Mouse (Mus musculus): Measurements from ENCODE around the gene Itprip. TPM values are rescaled to one million over a fixed set of nuclear protein-coding genes. Genes with fewer than 3 reads are reported as not detected.
A peak's percentile ranks its signal among the peaks of the same experiment; 100 is the strongest.

Itprip gene
- total and polyA plus RNA-seq, 3 experiments = 8.5 to 11.7 (median 8.6) TPM

DNA sequence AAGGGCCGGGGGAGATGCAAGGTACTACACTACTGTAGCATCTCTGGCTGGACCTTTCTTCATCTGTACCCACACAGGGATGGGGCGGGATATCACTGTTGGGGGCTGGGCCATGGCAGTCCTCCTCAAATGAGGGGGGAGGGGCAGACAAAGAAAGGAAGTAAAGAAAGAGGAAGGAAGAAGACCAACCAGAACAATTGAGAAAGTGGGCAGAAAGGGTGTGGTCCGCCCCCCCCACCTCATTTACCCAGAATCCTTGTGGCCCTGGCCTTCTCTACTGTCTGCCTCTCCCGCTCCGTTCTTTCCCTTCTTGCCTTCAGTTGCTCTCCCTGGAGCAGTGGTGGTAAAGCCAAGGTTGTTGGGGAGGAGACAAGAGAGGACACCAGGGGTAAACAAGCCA lies 13.5 kb downstream of the Itprip start:
- no peak for DNase-seq
- intact Hi-C loops (cut with DNase I) = no loop called here
- Histone ChIP-seq H3K4me1 (ENCODE audit: control insufficient read depth, insufficient read depth, low read length) (peaks cover 26% of the 10 kb centered on the region), H3K79me2 (replicated peaks; ENCODE audit: control insufficient read depth, insufficient read depth, low read length) (no peaks in the 10 kb centered on the region), H3K9ac (ENCODE audit: low read depth, low read length) (no peak overlapping the region), H3K4me3 (no peak overlapping the region), H3K27ac (no peak overlapping the region), H3K27me3 (ENCODE audit: control insufficient read depth, insufficient read depth, low read length) (no peaks in the 10 kb centered on the region), H3K36me3 (ENCODE audit: control insufficient read depth, insufficient read depth, low read length) (no peaks in the 10 kb centered on the region)
- WGBS = 81% methylated on average over 5 of the region's 5 CpGs
- no peak for TF ChIP-seq CTCF (IDR thresholded peaks at IDR 0.05)
- TF ChIP-seq EP300 (IDR thresholded peaks at IDR 0.05; ENCODE audit: insufficient read depth, low read depth, low read length) = no peak
- no peak for TF ChIP-seq POLR2A (IDR thresholded peaks at IDR 0.05; ENCODE audit: insufficient read depth, low read depth, low read length)

DNA sequence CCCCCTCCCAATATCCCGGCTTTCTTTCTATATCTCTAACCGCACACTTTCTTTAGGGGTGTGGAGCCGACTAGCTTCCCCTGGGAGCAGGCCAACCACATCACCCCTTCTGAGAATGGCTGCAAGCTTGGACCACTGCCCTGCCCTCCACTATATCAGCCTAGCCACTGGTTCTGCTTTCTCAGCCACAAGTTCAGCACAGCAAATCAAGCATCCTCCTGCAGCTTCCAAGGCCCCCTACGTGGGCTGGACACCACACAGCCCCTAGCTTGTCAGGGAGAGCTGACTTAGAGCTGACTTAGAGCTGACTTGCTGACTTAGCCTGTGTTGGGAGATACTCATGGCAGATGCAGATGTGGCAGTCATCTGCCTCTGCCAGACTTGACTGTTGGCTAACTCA lies 14.0 kb downstream of the Itprip start:
- no peak overlapping the region for H3K9ac ChIP-seq (ENCODE audit: low read depth, low read length)
- no peaks in the 10 kb centered on the region for H3K79me2 ChIP-seq (replicated peaks; ENCODE audit: control insufficient read depth, insufficient read depth, low read length)
- no peaks in the 10 kb centered on the region for H3K36me3 ChIP-seq (ENCODE audit: control insufficient read depth, insufficient read depth, low read length)
- no peak for DNase-seq
- no peak overlapping the region for H3K27ac ChIP-seq
- no peak overlapping the region for H3K4me3 ChIP-seq
- no peak for TF ChIP-seq CTCF (IDR thresholded peaks at IDR 0.05)
- H3K27me3 ChIP-seq (ENCODE audit: control insufficient read depth, insufficient read depth, low read length) = no peaks in the 10 kb centered on the region
- WGBS = 84% methylated on average over 4 of the region's 4 CpGs
- H3K4me1 ChIP-seq (ENCODE audit: control insufficient read depth, insufficient read depth, low read length) = peaks cover 24% of the 10 kb centered on the region
- intact Hi-C loops (cut with DNase I) = no loop called here

DNA sequence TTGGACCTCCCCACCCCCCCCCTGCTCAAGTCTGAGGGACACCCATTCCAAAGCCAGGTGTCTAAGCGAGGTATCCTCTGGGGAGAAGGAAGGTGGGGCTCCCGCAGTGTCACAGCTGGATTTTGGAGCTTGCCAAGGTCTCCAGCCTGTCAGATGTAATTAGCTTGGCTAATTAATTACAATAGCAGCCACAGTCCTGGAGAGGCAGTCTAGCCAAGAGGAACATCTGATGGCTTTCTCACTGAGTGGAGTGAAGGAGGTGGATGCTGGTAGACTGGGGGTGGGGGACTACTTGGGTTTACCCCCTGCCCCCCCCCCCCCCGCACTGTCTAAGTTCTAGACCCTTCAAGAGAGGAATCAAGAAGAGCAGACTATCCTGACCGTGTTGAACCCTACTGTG lies 15.4 kb downstream of the Itprip start:
- intact Hi-C loops (cut with DNase I) = no loop called here
- Histone ChIP-seq H3K79me2 (replicated peaks; ENCODE audit: control insufficient read depth, insufficient read depth, low read length) (no peaks in the 10 kb centered on the region), H3K4me3 (no peak overlapping the region), H3K27me3 (ENCODE audit: control insufficient read depth, insufficient read depth, low read length) (no peaks in the 10 kb centered on the region), H3K9ac (ENCODE audit: low read depth, low read length) (no peak overlapping the region), H3K4me1 (ENCODE audit: control insufficient read depth, insufficient read depth, low read length) (peaks cover 20% of the 10 kb centered on the region), H3K27ac (no peak overlapping the region), H3K36me3 (ENCODE audit: control insufficient read depth, insufficient read depth, low read length) (no peaks in the 10 kb centered on the region)
- TF ChIP-seq CTCF (IDR thresholded peaks at IDR 0.05) = no peak
- TF ChIP-seq POLR2A (IDR thresholded peaks at IDR 0.05; ENCODE audit: insufficient read depth, low read depth, low read length) = no peak
- TF ChIP-seq EP300 (IDR thresholded peaks at IDR 0.05; ENCODE audit: insufficient read depth, low read depth, low read length) = no peak
- WGBS = 70% methylated on average over 4 of the region's 4 CpGs
- DNase-seq = no peak

- H3K79me2 ChIP-seq (replicated peaks; ENCODE audit: control insufficient read depth, insufficient read depth, low read length) = no peaks in the 10 kb centered on the region
- H3K4me3 ChIP-seq = no peak overlapping the region
- no peak for TF ChIP-seq EP300 (IDR thresholded peaks at IDR 0.05; ENCODE audit: insufficient read depth, low read depth, low read length)
- no peak overlapping the region for H3K9ac ChIP-seq (ENCODE audit: low read depth, low read length)
- H3K4me1 ChIP-seq (ENCODE audit: control insufficient read depth, insufficient read depth, low read length) = peaks cover 18% of the 10 kb centered on the region
- intact Hi-C loops (cut with DNase I) = no loop called here
- DNase-seq = peak in 1 of 2 experiments; percentile 48
- H3K27ac ChIP-seq = peak overlapping the region; percentile 45
- no peaks in the 10 kb centered on the region for H3K36me3 ChIP-seq (ENCODE audit: control insufficient read depth, insufficient read depth, low read length)
- no peaks in the 10 kb centered on the region for H3K27me3 ChIP-seq (ENCODE audit: control insufficient read depth, insufficient read depth, low read length)
- 39% methylated on average over 13 of the region's 13 CpGs for WGBS
These were observed 16.5 kb downstream of the Itprip start for GRCm38 (mm10) chr19:47902316-47903201.

DNA sequence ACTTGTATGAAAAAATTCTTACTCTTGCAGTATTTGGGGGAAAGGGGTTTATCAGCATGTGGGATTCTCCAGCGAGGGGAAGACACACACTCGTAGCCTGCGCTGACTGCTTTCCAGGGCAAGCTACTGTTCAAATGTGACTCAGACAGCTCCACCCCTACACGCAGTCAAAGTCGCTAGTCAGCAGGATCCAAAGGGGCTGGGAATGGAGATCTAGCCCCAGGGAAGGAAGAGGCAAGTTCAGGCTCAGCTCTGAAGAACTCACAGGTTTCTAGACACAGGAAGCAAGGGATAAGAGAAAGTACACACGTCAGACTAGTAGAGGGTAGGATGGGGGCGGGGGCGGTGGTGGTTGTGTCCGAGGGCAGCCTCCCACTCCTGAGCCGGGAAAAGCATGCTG lies 18.5 kb downstream of the Itprip start:
- no peaks in the 10 kb centered on the region for H3K36me3 ChIP-seq (ENCODE audit: control insufficient read depth, insufficient read depth, low read length)
- TF ChIP-seq CTCF (IDR thresholded peaks at IDR 0.05) (no peak), EP300 (IDR thresholded peaks at IDR 0.05; ENCODE audit: insufficient read depth, low read depth, low read length) (no peak), POLR2A (IDR thresholded peaks at IDR 0.05; ENCODE audit: insufficient read depth, low read depth, low read length) (no peak)
- H3K27me3 ChIP-seq (ENCODE audit: control insufficient read depth, insufficient read depth, low read length) = no peaks in the 10 kb centered on the region
- peaks cover 18% of the 10 kb centered on the region for H3K4me1 ChIP-seq (ENCODE audit: control insufficient read depth, insufficient read depth, low read length)
- intact Hi-C loops (cut with DNase I) = no loop called here
- no peak overlapping the region for H3K4me3 ChIP-seq
- no peak overlapping the region for H3K9ac ChIP-seq (ENCODE audit: low read depth, low read length)
- H3K27ac ChIP-seq = no peak overlapping the region
- no peaks in the 10 kb centered on the region for H3K79me2 ChIP-seq (replicated peaks; ENCODE audit: control insufficient read depth, insufficient read depth, low read length)
- 82% methylated on average over 10 of the region's 10 CpGs for WGBS
- no peak for DNase-seq

DNA sequence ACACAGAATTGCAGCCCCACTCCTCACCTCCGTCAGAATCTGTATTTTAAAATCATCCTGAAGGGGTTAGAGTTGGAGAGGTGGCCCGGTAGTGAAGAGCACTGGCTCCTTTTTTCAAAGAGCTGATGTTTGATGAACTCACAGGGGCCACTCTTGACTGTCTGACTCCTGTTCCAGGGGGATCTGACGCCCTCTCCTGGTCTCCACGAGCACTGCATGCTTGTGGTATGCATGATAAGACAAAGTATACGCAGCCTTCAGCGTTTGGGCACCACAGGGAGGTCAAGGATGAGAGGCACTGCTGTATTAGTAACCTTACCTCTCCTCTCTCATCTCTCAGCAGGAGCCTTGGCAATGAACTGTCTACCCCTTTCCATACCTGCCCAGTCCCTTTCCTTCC lies 19.1 kb downstream of the Itprip start:
- Histone ChIP-seq H3K9ac (ENCODE audit: low read depth, low read length) (no peak overlapping the region), H3K27ac (no peak overlapping the region), H3K79me2 (replicated peaks; ENCODE audit: control insufficient read depth, insufficient read depth, low read length) (no peaks in the 10 kb centered on the region), H3K27me3 (ENCODE audit: control insufficient read depth, insufficient read depth, low read length) (no peaks in the 10 kb centered on the region), H3K4me3 (no peak overlapping the region), H3K4me1 (ENCODE audit: control insufficient read depth, insufficient read depth, low read length) (peaks cover 18% of the 10 kb centered on the region), H3K36me3 (ENCODE audit: control insufficient read depth, insufficient read depth, low read length) (no peaks in the 10 kb centered on the region)
- no peak for TF ChIP-seq EP300 (IDR thresholded peaks at IDR 0.05; ENCODE audit: insufficient read depth, low read depth, low read length)
- TF ChIP-seq CTCF (IDR thresholded peaks at IDR 0.05) = peak; percentile 36
- no peak for TF ChIP-seq POLR2A (IDR thresholded peaks at IDR 0.05; ENCODE audit: insufficient read depth, low read depth, low read length)
- 69% methylated on average over 6 of the region's 6 CpGs for WGBS
- intact Hi-C loops (cut with DNase I) = no loop called here
- no peak for DNase-seq

Measured in heart, adult 2 months (tissue).